Mouse (Mus musculus) induced T-regulatory cell, adult 2 months (primary cell): Measurements from ENCODE around the gene Rufy3.
A peak's percentile ranks its signal among the peaks of the same experiment; 100 is the strongest.

Experiments used
- DNase-seq: peaks from one replicate; pipeline ENCODE4 v3.0.0-alpha.2; 2012; ENCODE audit warnings: low read depth

Gene Rufy3

GRCm38 (mm10) chr5:88629125-88629524, 64.3 kb downstream of the Rufy3 start:
- no peak for DNase-seq

- DNase-seq: no peak
Observed at GRCm38 (mm10) chr5:88629987-88630386, 65.1 kb downstream of the Rufy3 start.

- DNase-seq: no peak
Observed at GRCm38 (mm10) chr5:88630883-88631282, 66.0 kb downstream of the Rufy3 start.

- no peak for DNase-seq
Observed at GRCm38 (mm10) chr5:88631545-88631944, 66.7 kb downstream of the Rufy3 start.

GRCm38 (mm10) chr5:88632463-88632862, 67.6 kb downstream of the Rufy3 start:
- no peak for DNase-seq

GRCm38 (mm10) chr5:88634076-88634475, 69.2 kb downstream of the Rufy3 start:
- DNase-seq: no peak

- no peak for DNase-seq
Observed at GRCm38 (mm10) chr5:88642786-88643185, 77.9 kb downstream of the Rufy3 start.

- no peak for DNase-seq
Observed at GRCm38 (mm10) chr5:88643491-88643890, 78.7 kb downstream of the Rufy3 start.

GRCm38 (mm10) chr5:88644901-88645300, 80.1 kb downstream of the Rufy3 start:
- DNase-seq: no peak

GRCm38 (mm10) chr5:88645405-88645804, 80.6 kb downstream of the Rufy3 start:
- DNase-seq: no peak

- no peak for DNase-seq
Observed at GRCm38 (mm10) chr5:88649250-88650173, 84.7 kb downstream of the Rufy3 start.

- DNase-seq: no peak
Observed at GRCm38 (mm10) chr5:88652589-88652988, 87.7 kb downstream of the Rufy3 start.

GRCm38 (mm10) chr5:88657868-88658267, 93.0 kb downstream of the Rufy3 start:
- no peak for DNase-seq

GRCm38 (mm10) chr5:88663151-88663550, 98.3 kb downstream of the Rufy3 start:
- no peak for DNase-seq

GRCm38 (mm10) chr5:88663875-88664274, 99.0 kb downstream of the Rufy3 start:
- no peak for DNase-seq

GRCm38 (mm10) chr5:88674703-88675442, 110.0 kb downstream of the Rufy3 start:
- no peak for DNase-seq

GRCm38 (mm10) chr5:88675443-88676387, 110.9 kb downstream of the Rufy3 start, which contains the start of gene Grsf1:
Gene Grsf1, minus strand, starts transcription at chr5:88676171.
- DNase-seq: peak; percentile 93

GRCm38 (mm10) chr5:88678929-88679328, 114.1 kb downstream of the Rufy3 start:
- DNase-seq: no peak

GRCm38 (mm10) chr5:88679341-88679740, 114.5 kb downstream of the Rufy3 start:
- no peak for DNase-seq

GRCm38 (mm10) chr5:88680567-88680966, 115.7 kb downstream of the Rufy3 start:
- no peak for DNase-seq

GRCm38 (mm10) chr5:88683706-88684105, 118.9 kb downstream of the Rufy3 start:
- DNase-seq: no peak

GRCm38 (mm10) chr5:88684226-88684625, 119.4 kb downstream of the Rufy3 start:
- DNase-seq: no peak
